Mouse (Mus musculus): ENCODE results near the gene Trmt112.

Trmt112 gene

GRCm38 (mm10) chr19:6925611-6926329 is 16.3 kb downstream of the Trmt112 start:
- no peak for DNase-seq (ENCODE audit: low spot score)

- peak; percentile 52 for DNase-seq (ENCODE audit: low spot score)
These were observed 17.2 kb downstream of the Trmt112 start for GRCm38 (mm10) chr19:6926559-6927255.

GRCm38 (mm10) chr19:6928080-6928479 is 18.6 kb downstream of the Trmt112 start:
- no peak for DNase-seq (ENCODE audit: low spot score)

- no peak for DNase-seq (ENCODE audit: low spot score)
These were observed 21.5 kb downstream of the Trmt112 start for GRCm38 (mm10) chr19:6931002-6931401.

GRCm38 (mm10) chr19:6932018-6932417 is 22.5 kb downstream of the Trmt112 start:
- DNase-seq (ENCODE audit: low spot score) = no peak

GRCm38 (mm10) chr19:6933102-6933435 is 23.6 kb downstream of the Trmt112 start:
- DNase-seq (ENCODE audit: low spot score) = no peak

- DNase-seq (ENCODE audit: low spot score) = no peak
These were observed 24.1 kb downstream of the Trmt112 start for GRCm38 (mm10) chr19:6933436-6934194.

GRCm38 (mm10) chr19:6934195-6934977 is 24.9 kb downstream of the Trmt112 start, which contains the start of gene Kcnk4:
Gene Kcnk4, minus strand, starts transcription at chr19:6934515.
- no peak for DNase-seq (ENCODE audit: low spot score)

- no peak for DNase-seq (ENCODE audit: low spot score)
These were observed 26.8 kb downstream of the Trmt112 start for GRCm38 (mm10) chr19:6936299-6936698.

- no peak for DNase-seq (ENCODE audit: low spot score)
These were observed 28.3 kb downstream of the Trmt112 start for GRCm38 (mm10) chr19:6937541-6938465.

- DNase-seq (ENCODE audit: low spot score) = no peak
These were observed 29.9 kb downstream of the Trmt112 start for GRCm38 (mm10) chr19:6939106-6940002.

GRCm38 (mm10) chr19:6940396-6941351 is 31.2 kb downstream of the Trmt112 start:
- no peak for DNase-seq (ENCODE audit: low spot score)

GRCm38 (mm10) chr19:6941372-6942248 is 32.1 kb downstream of the Trmt112 start, which contains the start of gene Bad:
Gene Bad, plus strand, starts transcription at chr19:6941861.
- peak; percentile 95 for DNase-seq (ENCODE audit: low spot score)

- peak; percentile 96 for DNase-seq (ENCODE audit: low spot score)
These were observed 32.8 kb downstream of the Trmt112 start, which contains the start of gene Gpr137 for GRCm38 (mm10) chr19:6942249-6942691. Gene Gpr137, minus strand, starts transcription at chr19:6942480.

- DNase-seq (ENCODE audit: low spot score) = no peak
These were observed 33.3 kb downstream of the Trmt112 start for GRCm38 (mm10) chr19:6942764-6943163.

- DNase-seq (ENCODE audit: low spot score) = no peak
These were observed 34.2 kb downstream of the Trmt112 start for GRCm38 (mm10) chr19:6943709-6944108.

GRCm38 (mm10) chr19:6947742-6948141 is 38.2 kb downstream of the Trmt112 start:
- no peak for DNase-seq (ENCODE audit: low spot score)
